ENCODE assay signal across 24 mouse cellular contexts in the genomic region with DNA sequence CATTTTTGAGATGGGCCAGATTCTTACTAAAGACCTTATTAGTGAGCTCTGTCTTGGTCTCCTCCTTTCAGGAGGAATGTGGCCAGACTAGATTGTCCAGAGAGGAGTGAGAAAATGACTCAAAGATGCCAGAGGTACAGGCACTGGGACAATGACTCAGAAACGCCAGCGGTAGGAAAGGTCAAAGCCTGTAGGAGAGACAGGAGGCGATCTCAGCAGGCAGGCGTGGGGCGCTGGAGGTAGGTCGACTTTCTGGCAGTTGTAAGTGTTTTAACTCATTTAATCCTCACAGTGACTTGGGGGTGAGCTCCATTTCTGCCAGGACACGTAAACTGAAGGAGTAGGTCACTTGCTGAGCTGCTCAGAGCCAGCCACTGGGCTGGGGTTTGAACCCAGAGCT. TPM values are rescaled to one million over a fixed set of nuclear protein-coding genes. Genes with fewer than 3 reads are reported as not detected.
A peak's percentile ranks its signal among the peaks of the same experiment; 100 is the strongest.
DNase-seq lines count a peak whose midpoint lies in the region; ATAC-seq and TF ChIP-seq lines count a peak whose summit lies in the region.
"Had no signal": no experiment of that assay in that cellular context is flagged by ENCODE, and none has a peak within 500 bp of the region (broad histone marks: within the 10 kb centered on the region; RNA-seq: fewer than 3 reads in every experiment).

No protein-coding gene starts in this region.

- no peak for ATAC-seq in intestine, postnatal 0 days
- ATAC-seq: activated CD4-positive, CD25-positive, alpha-beta regulatory T cell, adult 4 months; forebrain, embryonic 13.5 days; hindbrain, embryonic 16.5 days; liver, postnatal 0 days; Patski had no signal

- no peaks in the 10 kb centered on the region for H3K27me3 ChIP-seq in cerebellum, adult 2 months (ENCODE audit: control insufficient read depth, insufficient read depth, low read length)
- H3K27me3 ChIP-seq in intestine, postnatal 0 days (replicated peaks; ENCODE audit: control insufficient read depth, insufficient read depth, low read length): no peaks in the 10 kb centered on the region

- H3K36me3 ChIP-seq in intestine, postnatal 0 days (ENCODE audit: control insufficient read depth, insufficient read depth): no peaks in the 10 kb centered on the region
- H3K36me3 ChIP-seq: midbrain, embryonic 10.5 days had no signal

- WGBS in cerebellum, adult 2 months: 19% methylated on average over 7 of the region's 7 CpGs
- 33% methylated on average over 7 of the region's 7 CpGs for WGBS in intestine, postnatal 0 days

- no peak for TF ChIP-seq CTCF in cerebellum, adult 2 months (IDR thresholded peaks at IDR 0.05; ENCODE audit: borderline replicate concordance, insufficient read depth, low read depth, low read length)
- TF ChIP-seq CTCF in intestine, postnatal 0 days (IDR thresholded peaks at IDR 0.05; ENCODE audit: low read depth): no peak

- no peaks in the 10 kb centered on the region for H3K9me3 ChIP-seq in intestine, postnatal 0 days (ENCODE audit: control insufficient read depth)
- H3K9me3 ChIP-seq: forebrain, embryonic 13.5 days; midbrain, embryonic 10.5 days had no signal

- peak overlapping the region; percentile 59 for H3K27ac ChIP-seq in cerebellum, adult 2 months (ENCODE audit: insufficient read depth, low read length)
- peak overlapping the region; percentile 7; the same call in 1 of the 2 replicates for H3K27ac ChIP-seq in intestine, postnatal 0 days (ENCODE audit: low read depth, low read length)
- H3K27ac ChIP-seq: forebrain, embryonic 13.5 days; kidney, postnatal 0 days; midbrain, embryonic 10.5 days had no signal

- no peak overlapping the region for H3K4me3 ChIP-seq in cerebellum, adult 2 months (replicated peaks; ENCODE audit: insufficient read depth, low read depth, low read length)
- no peak overlapping the region for H3K4me3 ChIP-seq in intestine, postnatal 0 days (ENCODE audit: low read depth, low read length)
- H3K4me3 ChIP-seq: forebrain, embryonic 13.5 days; midbrain, embryonic 10.5 days had no signal

- peak; percentile 46 to 60 for DNase-seq in cerebellum, adult 2 months
- DNase-seq in cerebellum, adult 8-10 months: no peak
- peak; percentile 21 for DNase-seq in 3T3-L1 (ENCODE audit: low read depth, low spot score)
- DNase-seq in adrenal gland, postnatal 36 days: peak; percentile 49 to 51
- DNase-seq in natural killer cell, adult 2 months (ENCODE audit: low spot score in 2 of 2): no peak
- DNase-seq in heart, postnatal 4 days: no peak
- DNase-seq: B cell, adult 2 months; cerebellum, adult 9-11 months; gastrocnemius, postnatal 25 days; layer of hippocampus, postnatal 36 days; liver; liver, postnatal 0 days; right cerebral cortex, postnatal 14 days had no signal

- TF ChIP-seq POLR2A in cerebellum, adult 2 months (IDR thresholded peaks at IDR 0.05; ENCODE audit: borderline replicate concordance, insufficient read depth, low read length): no peak

- H3K4me2 ChIP-seq in intestine, postnatal 0 days (replicated peaks; ENCODE audit: low read depth): no peak overlapping the region
- H3K4me2 ChIP-seq: forebrain, embryonic 13.5 days; heart, embryonic 11.5 days had no signal

- peaks cover 9% of the 10 kb centered on the region; the same call in 1 of the 2 replicates for H3K4me1 ChIP-seq in cerebellum, adult 2 months (ENCODE audit: control insufficient read depth, insufficient read depth, low read length)
- H3K4me1 ChIP-seq in intestine, postnatal 0 days (replicated peaks; ENCODE audit: control insufficient read depth, insufficient read depth, low read length): peaks cover 5% of the 10 kb centered on the region; the same call in 1 of the 2 replicates
- H3K4me1 ChIP-seq: forebrain, embryonic 13.5 days had no signal

- no peak overlapping the region for H3K9ac ChIP-seq in intestine, postnatal 0 days (ENCODE audit: low read depth, low read length)
- H3K9ac ChIP-seq: forebrain, embryonic 13.5 days; liver, postnatal 0 days had no signal

RNA-seq across cellular contexts. Expression of a gene that starts 5.2 kb away (rescaled TPM):
- polyA plus RNA-seq in cerebellum, adult 2 months (2012; rRNA removed): 7.4 and 8.3 TPM in 2 replicates
- 10 to 100 TPM in 1 of 2 experiments, 1 to 10 TPM in 1; 5.3 to 12.2 TPM for total RNA-seq in adrenal gland, postnatal 36 days (2021)
- 6.5 and 7.5 TPM in 2 replicates for polyA plus RNA-seq in intestine, postnatal 0 days (2015; fragmentation: Nextera tagmentation; extraction: Ambion mirVana)
- 1 to 10 TPM in 1 of 2 experiments, under 1 TPM in 1; 0.92 to 1.1 TPM for total RNA-seq in heart, postnatal 4 days (2021)

RNA-seq across cellular contexts. Expression of a gene that starts 18.8 kb away (rescaled TPM):
- polyA plus RNA-seq in cerebellum, adult 2 months (2012; rRNA removed): 3.8 and 4.2 TPM in 2 replicates
- 1 to 10 TPM; 1.9 to 3.1 TPM for total RNA-seq in adrenal gland, postnatal 36 days (2021)
- polyA plus RNA-seq in intestine, postnatal 0 days (2015; fragmentation: Nextera tagmentation; extraction: Ambion mirVana): 221 and 255 TPM in 2 replicates
- total RNA-seq in heart, postnatal 4 days (2021): under 1 TPM in 1 of 2 experiments, not detected in 1; 0.32 TPM
- polyA plus RNA-seq: forebrain, embryonic 13.5 days; neural tube, embryonic 14.5 days; Patski had no signal

RNA-seq across cellular contexts. Expression of a gene that starts 20.6 kb away (rescaled TPM):
- polyA plus RNA-seq in cerebellum, adult 2 months (2012; rRNA removed): 1.1 and 2.4 TPM in 2 replicates
- 10 to 100 TPM in 1 of 2 experiments, 1 to 10 TPM in 1; 8.3 to 10.4 TPM for total RNA-seq in adrenal gland, postnatal 36 days (2021)
- polyA plus RNA-seq in intestine, postnatal 0 days (2015; fragmentation: Nextera tagmentation; extraction: Ambion mirVana): 9.1 and 11.0 TPM in 2 replicates
- 1 to 10 TPM in 1 of 2 experiments, under 1 TPM in 1; 0.86 to 1.8 TPM for total RNA-seq in heart, postnatal 4 days (2021)
- polyA plus RNA-seq: activated CD4-positive, CD25-positive, alpha-beta regulatory T cell, adult 4 months; forebrain, embryonic 13.5 days; neural tube, embryonic 14.5 days; Patski had no signal

RNA-seq across cellular contexts. Expression of a gene that starts 50.7 kb away (rescaled TPM):
- polyA plus RNA-seq in cerebellum, adult 2 months (2012; rRNA removed): 0.05 and 0.27 TPM in 2 replicates
- total RNA-seq in adrenal gland, postnatal 36 days (2021): under 1 TPM in 1 of 2 experiments, not detected in 1; 0.60 TPM
- polyA plus RNA-seq in intestine, postnatal 0 days (2015; fragmentation: Nextera tagmentation; extraction: Ambion mirVana): 0.37 and 0.74 TPM in 2 replicates
- total RNA-seq in heart, postnatal 4 days (2021): under 1 TPM; 0.81 to 0.88 TPM
- total RNA-seq: layer of hippocampus, adult 18-20 months; layer of hippocampus, postnatal 36 days; left cerebral cortex, postnatal 25 days had no signal
- polyA plus RNA-seq: forebrain, embryonic 13.5 days; heart, embryonic 11.5 days; liver, postnatal 0 days; midbrain, embryonic 10.5 days; Patski had no signal

RNA-seq across cellular contexts. Expression of a gene that starts 57.4 kb away (rescaled TPM):
- polyA plus RNA-seq in cerebellum, adult 2 months (2012; rRNA removed): 151 and 165 TPM in 2 replicates
- 10 to 100 TPM; 10.6 to 15.7 TPM for total RNA-seq in adrenal gland, postnatal 36 days (2021)
- 0.96 and 1.1 TPM in 2 replicates for polyA plus RNA-seq in intestine, postnatal 0 days (2015; fragmentation: Nextera tagmentation; extraction: Ambion mirVana)
- total RNA-seq in heart, postnatal 4 days (2021): under 1 TPM; 0.56 to 0.64 TPM
- polyA plus RNA-seq: Patski had no signal

Comparison
In these comparisons a context has a peak if more than half of its experiments do, and no peak if none do; other contexts are left out.
1. DNase-seq: peak in cerebellum, adult 2 months (2 of 2), 3T3-L1 (single experiment) and adrenal gland, postnatal 36 days (2 of 2); none in cerebellum, adult 8-10 months (single experiment), natural killer cell, adult 2 months (0 of 2) and heart, postnatal 4 days (single experiment).